19 mouse cellular contexts compared by ENCODE assay signal in genomic region chr16:25531761-25532336, GRCm38 (mm10).
DNase-seq lines count a peak whose midpoint lies in the region; ATAC-seq and TF ChIP-seq lines count a peak whose summit lies in the region.
"Had no signal": no experiment of that assay in that cellular context is flagged by ENCODE, and none has a peak within 500 bp of the region (broad histone marks: within the 10 kb centered on the region; RNA-seq: fewer than 3 reads in every experiment).

No protein-coding gene starts in this region.

- no peaks in the 10 kb centered on the region for H3K9me3 ChIP-seq in lung, postnatal 0 days (ENCODE audit: low read length)
- H3K9me3 ChIP-seq: heart, embryonic 15.5 days; limb, embryonic 12.5 days had no signal

- no peaks in the 10 kb centered on the region for H3K27me3 ChIP-seq in lung, postnatal 0 days (replicated peaks; ENCODE audit: insufficient read depth, low read length)
- H3K27me3 ChIP-seq: heart, embryonic 15.5 days; limb, embryonic 12.5 days had no signal

- 36% methylated on average over 4 of the region's 4 CpGs for WGBS in lung, postnatal 0 days

- DNase-seq in gastrocnemius, adult 2 months, result peak; percentile 35
- no peak for DNase-seq in gastrocnemius, postnatal 10 days
- peak; percentile 60 for DNase-seq in lung, postnatal 0 days (ENCODE audit: low spot score)
- no peak for DNase-seq in lung, postnatal 14 days
- DNase-seq in Muller cell, postnatal 12 days (ENCODE audit: inconsistent ontology term), result peak; percentile 68
- peak; percentile 80 for DNase-seq in fibroblast of lung, adult 2 months (ENCODE audit: low read depth)
- no peak for DNase-seq in natural killer cell, adult 2 months (ENCODE audit: low spot score in 2 of 2)
- no peak for DNase-seq in yolk sac, embryonic 10.5 days (ENCODE audit: low spot score)
- DNase-seq: cerebellum, adult 9-11 months; embryo, embryonic 11 days; forebrain, postnatal 0 days; lung, postnatal 4 days; right cerebral cortex, postnatal 25 days had no signal

- peak; percentile 51 for TF ChIP-seq EP300 in lung, postnatal 0 days (IDR thresholded peaks at IDR 0.05)

- H3K4me3 ChIP-seq in gastrocnemius, adult 2 months, result no peak overlapping the region
- no peak overlapping the region for H3K4me3 ChIP-seq in lung, postnatal 0 days (ENCODE audit: low read depth, low read length)
- H3K4me3 ChIP-seq: heart, embryonic 15.5 days; left cerebral cortex, adult 2 months; limb, embryonic 12.5 days had no signal

- H3K9ac ChIP-seq in lung, postnatal 0 days (replicated peaks; ENCODE audit: low read depth), result no peak overlapping the region
- H3K9ac ChIP-seq: forebrain, postnatal 0 days; heart, embryonic 15.5 days; limb, embryonic 12.5 days; liver, embryonic 14.5 days had no signal

- no peaks in the 10 kb centered on the region for H3K4me1 ChIP-seq in lung, postnatal 0 days (ENCODE audit: insufficient read depth, low read depth, low read length)
- H3K4me1 ChIP-seq: heart, embryonic 15.5 days; limb, embryonic 12.5 days had no signal

- H3K27ac ChIP-seq in gastrocnemius, adult 2 months, result peak overlapping the region; percentile 77
- H3K27ac ChIP-seq in lung, postnatal 0 days (ENCODE audit: low read length), result no peak overlapping the region
- H3K27ac ChIP-seq: heart, embryonic 15.5 days; left cerebral cortex, adult 2 months; limb, embryonic 12.5 days; liver, embryonic 14.5 days had no signal

- H3K4me2 ChIP-seq in lung, postnatal 0 days (replicated peaks; ENCODE audit: low read depth, low read length), result no peak overlapping the region
- H3K4me2 ChIP-seq: heart, embryonic 15.5 days; limb, embryonic 12.5 days; midbrain, embryonic 11.5 days had no signal

- ATAC-seq in lung, postnatal 0 days, result peak; percentile 73
- ATAC-seq: forebrain, postnatal 0 days; inflammation-experienced regulatory T-cells, adult 6 months had no signal

- intact Hi-C loops in gastrocnemius, adult 2 months (cut with DNase I), result loop anchor here (2.0 to 10.0 kb wide), 3 partner anchors 87 to 293 kb away; no protein-coding TSS in a partner anchor

- no peaks in the 10 kb centered on the region for H3K36me3 ChIP-seq in lung, postnatal 0 days (ENCODE audit: insufficient read depth, low read length)
- H3K36me3 ChIP-seq: heart, embryonic 15.5 days; limb, embryonic 12.5 days had no signal

- TF ChIP-seq CTCF in gastrocnemius, adult 2 months (IDR thresholded peaks at IDR 0.05), result no peak
- TF ChIP-seq CTCF in lung, postnatal 0 days (IDR thresholded peaks at IDR 0.05), result no peak

Comparison
In these comparisons a context has a peak if more than half of its experiments do, and no peak if none do; other contexts are left out.
1. DNase-seq: peak in gastrocnemius, adult 2 months (single experiment), lung, postnatal 0 days (single experiment), Muller cell, postnatal 12 days (single experiment) and fibroblast of lung, adult 2 months (single experiment); none in gastrocnemius, postnatal 10 days (single experiment), lung, postnatal 14 days (single experiment), natural killer cell, adult 2 months (0 of 2) and yolk sac, embryonic 10.5 days (single experiment).